Mouse (Mus musculus): ENCODE data around the gene Zdhhc17. TPM values are rescaled to one million over a fixed set of nuclear protein-coding genes. Genes with fewer than 3 reads are reported as not detected.

The Zdhhc17 gene
- polyA plus RNA-seq, 1 experiment from 2014 or later = 28.1 TPM

DNA sequence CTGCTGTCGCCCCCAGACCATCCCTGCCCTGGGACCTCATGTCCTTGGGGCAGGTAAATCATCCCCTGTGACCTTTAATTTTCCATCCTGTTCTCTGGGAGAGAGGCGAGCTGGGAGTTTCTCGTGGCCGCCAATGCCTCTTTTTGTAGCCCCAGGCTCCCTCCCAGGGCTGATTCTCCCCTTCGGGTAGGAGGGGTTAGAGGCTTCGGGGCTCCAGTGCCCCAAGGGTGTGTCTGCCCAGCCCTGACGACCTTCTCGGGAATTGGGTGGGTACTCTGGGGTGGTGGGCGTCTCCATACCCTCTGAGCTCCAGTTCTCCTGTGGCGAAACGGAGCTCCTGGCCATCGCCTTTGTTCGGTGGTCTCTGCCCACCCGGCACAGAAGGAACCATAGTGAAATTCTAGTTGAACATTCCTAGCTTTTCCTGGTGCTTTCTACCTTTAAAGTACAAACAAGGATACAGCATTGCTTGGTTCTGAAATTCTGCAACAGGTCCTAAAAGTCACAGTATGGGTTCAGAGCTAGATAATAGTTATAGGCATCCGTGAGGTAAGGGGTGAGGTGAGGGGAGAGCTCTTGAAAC, 89.5 kb downstream of the Zdhhc17 start:
- WGBS = under 1% methylated on average over 15 of the region's 15 CpGs
- Histone ChIP-seq H3K9me3 (ENCODE audit: low read length) (peaks cover 3% of the 10 kb centered on the region; the same call in 1 of the 2 replicates), H3K27ac (ENCODE audit: low read length) (peak overlapping the region; percentile 98), H3K4me1 (ENCODE audit: insufficient read depth, low read length) (peaks cover 39% of the 10 kb centered on the region), H3K4me2 (replicated peaks; ENCODE audit: low read depth, low read length) (peak overlapping the region; percentile 79), H3K4me3 (ENCODE audit: low read length) (peak overlapping the region; percentile 62), H3K9ac (replicated peaks; ENCODE audit: low read length) (peak overlapping the region; percentile 92), H3K36me3 (ENCODE audit: insufficient read depth, low read length) (no peaks in the 10 kb centered on the region), H3K27me3 (ENCODE audit: insufficient read depth, low read length) (no peaks in the 10 kb centered on the region)
- ATAC-seq (ENCODE audit: low FRiP score, low TSS enrichment) = peak; percentile 63

- H3K4me1 ChIP-seq (ENCODE audit: insufficient read depth, low read length) = peaks cover 39% of the 10 kb centered on the region
- H3K4me2 ChIP-seq (replicated peaks; ENCODE audit: low read depth, low read length) = peak within 1 kb of the TSS; percentile 79
- no peaks in the 10 kb centered on the region for H3K36me3 ChIP-seq (ENCODE audit: insufficient read depth, low read length)
- WGBS = under 1% methylated on average over 61 of the region's 67 CpGs
- peak; percentile 95 for ATAC-seq (ENCODE audit: low FRiP score, low TSS enrichment)
- H3K9me3 ChIP-seq (ENCODE audit: low read length) = peaks cover 3% of the 10 kb centered on the region; the same call in 1 of the 2 replicates
- peak within 1 kb of the TSS; percentile 92 for H3K9ac ChIP-seq (replicated peaks; ENCODE audit: low read length)
- H3K27ac ChIP-seq (ENCODE audit: low read length) = peak within 1 kb of the TSS; percentile 98
- H3K4me3 ChIP-seq (ENCODE audit: low read length) = peak within 1 kb of the TSS; percentile 62
- H3K27me3 ChIP-seq (ENCODE audit: insufficient read depth, low read length) = no peaks in the 10 kb centered on the region
Observed at GRCm38 (mm10) chr10:110919531-110920343, 90.2 kb downstream of the Zdhhc17 start, which contains the start of gene Csrp2. Gene Csrp2, plus strand, starts transcription at chr10:110919789.

GRCm38 (mm10) chr10:110918414-110919391, 91.2 kb downstream of the Zdhhc17 start:
- peak overlapping the region; percentile 98 for H3K27ac ChIP-seq (ENCODE audit: low read length)
- H3K27me3 ChIP-seq (ENCODE audit: insufficient read depth, low read length) = no peaks in the 10 kb centered on the region
- H3K4me1 ChIP-seq (ENCODE audit: insufficient read depth, low read length) = peaks cover 34% of the 10 kb centered on the region
- peak overlapping the region; percentile 79 for H3K4me2 ChIP-seq (replicated peaks; ENCODE audit: low read depth, low read length)
- H3K36me3 ChIP-seq (ENCODE audit: insufficient read depth, low read length) = no peaks in the 10 kb centered on the region
- peaks cover 3% of the 10 kb centered on the region; the same call in 1 of the 2 replicates for H3K9me3 ChIP-seq (ENCODE audit: low read length)
- H3K4me3 ChIP-seq (ENCODE audit: low read length) = peak overlapping the region; percentile 62
- peak overlapping the region; percentile 92 for H3K9ac ChIP-seq (replicated peaks; ENCODE audit: low read length)
- 19% methylated on average over 26 of the region's 26 CpGs for WGBS
- no peak for ATAC-seq (ENCODE audit: low FRiP score, low TSS enrichment)

- no peak for ATAC-seq (ENCODE audit: low FRiP score, low TSS enrichment)
- Histone ChIP-seq H3K4me1 (ENCODE audit: insufficient read depth, low read length) (peaks cover 25% of the 10 kb centered on the region), H3K27me3 (ENCODE audit: insufficient read depth, low read length) (no peaks in the 10 kb centered on the region), H3K4me3 (ENCODE audit: low read length) (no peak overlapping the region), H3K4me2 (replicated peaks; ENCODE audit: low read depth, low read length) (no peak overlapping the region), H3K36me3 (ENCODE audit: insufficient read depth, low read length) (no peaks in the 10 kb centered on the region), H3K9me3 (ENCODE audit: low read length) (peaks cover 3% of the 10 kb centered on the region; the same call in 1 of the 2 replicates), H3K9ac (replicated peaks; ENCODE audit: low read length) (no peak overlapping the region), H3K27ac (ENCODE audit: low read length) (no peak overlapping the region)
- 95% methylated on average over 6 of the region's 6 CpGs for WGBS
Observed at GRCm38 (mm10) chr10:110917521-110917920, 92.4 kb downstream of the Zdhhc17 start.

DNA sequence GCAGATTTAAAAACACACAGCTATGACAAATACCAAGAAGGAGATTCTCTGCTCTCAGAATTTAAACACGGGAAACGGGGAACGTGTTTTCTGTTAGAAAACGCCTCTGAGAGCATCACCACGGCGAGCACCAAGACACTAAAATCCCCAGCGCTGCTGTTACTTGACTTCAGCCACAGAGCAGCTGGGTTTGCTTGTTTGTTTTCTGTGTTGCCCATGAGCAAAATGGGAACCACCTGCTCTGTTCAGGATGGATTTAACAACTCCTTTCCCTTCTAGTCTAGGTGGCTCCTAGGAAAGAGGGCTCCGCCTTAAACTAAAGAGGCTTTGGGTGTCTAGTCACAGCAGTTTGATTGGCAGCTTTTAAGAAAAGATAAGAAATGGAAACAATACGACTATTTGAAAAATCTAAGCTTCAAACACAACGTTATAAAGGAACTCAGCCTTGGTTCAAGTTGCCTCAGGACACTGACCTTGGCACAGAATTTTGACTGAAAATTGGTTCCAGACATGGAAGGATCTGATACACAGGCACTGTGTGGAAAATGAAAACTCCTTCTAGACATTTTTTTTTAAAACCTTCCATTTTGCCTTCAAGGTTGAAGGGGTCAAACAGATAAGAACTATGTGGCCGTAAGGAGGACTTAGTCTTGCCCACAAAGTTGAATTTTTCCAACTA, 93.1 kb downstream of the Zdhhc17 start:
- WGBS = 84% methylated on average over 11 of the region's 11 CpGs
- H3K4me3 ChIP-seq (ENCODE audit: low read length) = no peak overlapping the region
- no peak for ATAC-seq (ENCODE audit: low FRiP score, low TSS enrichment)
- no peak overlapping the region for H3K9ac ChIP-seq (replicated peaks; ENCODE audit: low read length)
- no peak overlapping the region for H3K4me2 ChIP-seq (replicated peaks; ENCODE audit: low read depth, low read length)
- H3K9me3 ChIP-seq (ENCODE audit: low read length) = peaks cover 3% of the 10 kb centered on the region; the same call in 1 of the 2 replicates
- H3K36me3 ChIP-seq (ENCODE audit: insufficient read depth, low read length) = no peaks in the 10 kb centered on the region
- no peaks in the 10 kb centered on the region for H3K27me3 ChIP-seq (ENCODE audit: insufficient read depth, low read length)
- peaks cover 18% of the 10 kb centered on the region for H3K4me1 ChIP-seq (ENCODE audit: insufficient read depth, low read length)
- H3K27ac ChIP-seq (ENCODE audit: low read length) = no peak overlapping the region

GRCm38 (mm10) chr10:110903862-110904261, 106.1 kb downstream of the Zdhhc17 start:
- H3K36me3 ChIP-seq (ENCODE audit: insufficient read depth, low read length) = no peaks in the 10 kb centered on the region
- H3K27me3 ChIP-seq (ENCODE audit: insufficient read depth, low read length) = no peaks in the 10 kb centered on the region
- no peak overlapping the region for H3K27ac ChIP-seq (ENCODE audit: low read length)
- 92% methylated on average over 3 of the region's 3 CpGs for WGBS
- H3K9me3 ChIP-seq (ENCODE audit: low read length) = no peaks in the 10 kb centered on the region
- ATAC-seq (ENCODE audit: low FRiP score, low TSS enrichment) = no peak
- no peak overlapping the region for H3K4me3 ChIP-seq (ENCODE audit: low read length)
- H3K4me2 ChIP-seq (replicated peaks; ENCODE audit: low read depth, low read length) = no peak overlapping the region
- peaks cover 7% of the 10 kb centered on the region; the same call in 1 of the 2 replicates for H3K4me1 ChIP-seq (ENCODE audit: insufficient read depth, low read length)
- H3K9ac ChIP-seq (replicated peaks; ENCODE audit: low read length) = no peak overlapping the region

- Histone ChIP-seq H3K27ac (ENCODE audit: low read length) (no peak overlapping the region), H3K4me1 (ENCODE audit: insufficient read depth, low read length) (peaks cover 7% of the 10 kb centered on the region; the same call in 1 of the 2 replicates), H3K9me3 (ENCODE audit: low read length) (peaks cover 7% of the 10 kb centered on the region), H3K4me3 (ENCODE audit: low read length) (no peak overlapping the region), H3K9ac (replicated peaks; ENCODE audit: low read length) (no peak overlapping the region), H3K36me3 (ENCODE audit: insufficient read depth, low read length) (no peaks in the 10 kb centered on the region), H3K4me2 (replicated peaks; ENCODE audit: low read depth, low read length) (no peak overlapping the region), H3K27me3 (ENCODE audit: insufficient read depth, low read length) (no peaks in the 10 kb centered on the region)
- no peak for ATAC-seq (ENCODE audit: low FRiP score, low TSS enrichment)
- 58% methylated on average over 13 of the region's 13 CpGs for WGBS
Observed at GRCm38 (mm10) chr10:110899744-110900501, 110.0 kb downstream of the Zdhhc17 start.

Data from kidney, embryonic 16.5 days (tissue).